Mouse (Mus musculus): ENCODE measurements around the gene Wdr63.

The Wdr63 gene

DNA sequence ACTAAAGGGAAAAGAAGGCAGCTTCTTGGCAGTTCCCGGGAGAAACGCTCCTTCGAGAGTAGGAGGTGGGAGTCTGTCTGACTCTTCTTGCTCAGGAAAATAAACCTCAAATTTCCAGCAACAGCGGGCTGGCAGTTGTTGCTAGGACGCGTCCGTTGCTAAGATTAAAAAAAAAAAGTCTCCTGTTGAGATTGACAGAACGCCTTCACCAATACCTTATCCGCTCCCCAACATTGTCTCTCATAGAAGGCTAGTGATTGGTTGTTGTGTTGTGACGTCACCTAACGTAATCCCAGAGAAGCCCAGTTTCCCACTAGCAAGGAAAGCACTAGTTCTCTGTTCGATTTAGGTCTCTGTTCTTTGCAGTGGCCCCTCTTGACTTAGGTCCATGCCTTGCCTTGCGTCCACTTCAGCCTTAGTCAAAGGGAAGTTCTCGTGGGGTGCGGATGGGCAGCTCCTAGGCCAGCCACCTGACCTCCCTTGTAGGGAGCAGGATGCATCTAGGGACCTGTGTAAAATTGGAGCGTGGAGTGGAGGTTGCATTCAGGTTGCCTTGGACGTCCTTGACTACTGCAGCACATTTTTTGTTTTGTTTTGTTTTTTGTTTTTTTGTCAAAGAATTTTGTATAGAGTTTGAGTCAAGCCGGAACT lies at the start of gene Wdr63:
Wdr63 (minus strand) TSS at position 210 of the 651 bp plus-strand sequence.
- DNase-seq: peak; percentile 44

DNA sequence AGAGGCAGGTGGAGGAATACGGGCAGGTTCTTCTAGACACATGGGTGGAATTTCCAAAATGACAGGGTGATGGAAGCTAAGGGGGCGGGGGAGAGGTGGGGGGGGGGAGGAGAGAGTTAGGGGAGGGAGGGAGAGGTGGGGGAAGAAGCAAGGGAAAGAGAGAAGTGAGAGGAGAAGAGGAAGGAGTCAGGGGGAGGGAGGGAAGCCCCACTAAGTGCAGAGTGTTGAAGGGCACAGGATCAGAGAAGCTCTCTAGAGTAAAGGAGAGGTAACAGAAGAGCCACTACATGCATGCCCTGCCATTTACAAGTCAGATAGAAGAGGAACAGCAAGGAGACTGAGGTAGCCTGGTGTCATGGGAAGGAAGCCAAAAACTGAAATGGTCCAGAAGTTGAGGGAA lies 48.9 kb upstream of the Wdr63 start:
- no peak for DNase-seq

DNA sequence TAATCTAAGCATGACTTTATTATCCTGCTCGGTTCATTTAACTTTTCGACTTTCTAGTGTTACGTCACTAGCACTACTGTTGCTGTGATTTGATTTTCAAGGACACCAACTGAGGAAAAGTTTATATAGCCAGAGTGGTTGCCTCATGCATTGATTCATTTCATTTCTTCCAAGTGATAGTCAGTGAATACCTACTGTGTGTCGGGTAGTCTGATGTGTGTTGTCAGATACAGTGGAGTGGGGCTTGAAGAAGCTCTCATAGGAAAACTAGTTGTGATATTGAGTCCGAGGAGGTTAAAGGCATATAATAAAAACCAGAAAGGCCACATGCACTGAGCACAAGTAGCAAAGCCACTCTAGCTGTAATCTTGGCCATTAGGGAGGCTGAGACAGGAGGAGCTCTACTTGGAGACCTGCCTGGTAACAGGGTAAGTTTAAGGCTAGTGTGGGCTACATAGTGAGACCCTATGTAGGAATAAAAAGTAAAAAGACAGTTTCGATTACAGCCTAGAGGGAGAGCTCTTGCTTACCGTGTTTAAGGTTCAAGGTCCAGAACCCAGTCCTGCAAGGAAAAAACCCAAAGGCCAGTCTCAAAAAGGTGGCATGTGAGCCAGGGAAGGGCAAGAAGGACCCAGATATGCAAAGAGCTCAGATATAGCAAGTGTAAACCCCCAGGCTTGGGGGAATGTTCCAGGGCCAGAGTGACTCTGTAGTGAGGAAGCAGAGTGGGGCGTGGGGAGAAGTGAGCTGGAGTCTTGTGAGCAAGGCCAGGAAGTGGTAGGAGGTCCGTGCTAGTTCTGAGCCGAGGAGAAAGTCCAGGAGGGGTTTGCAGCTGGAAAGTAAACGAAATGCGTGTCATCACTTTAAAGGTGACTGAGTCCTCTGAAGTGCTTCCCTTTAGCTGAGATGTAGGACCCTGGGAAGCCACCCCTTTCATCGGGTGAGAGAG lies 48.0 kb upstream of the Wdr63 start:
- no peak for DNase-seq

DNA sequence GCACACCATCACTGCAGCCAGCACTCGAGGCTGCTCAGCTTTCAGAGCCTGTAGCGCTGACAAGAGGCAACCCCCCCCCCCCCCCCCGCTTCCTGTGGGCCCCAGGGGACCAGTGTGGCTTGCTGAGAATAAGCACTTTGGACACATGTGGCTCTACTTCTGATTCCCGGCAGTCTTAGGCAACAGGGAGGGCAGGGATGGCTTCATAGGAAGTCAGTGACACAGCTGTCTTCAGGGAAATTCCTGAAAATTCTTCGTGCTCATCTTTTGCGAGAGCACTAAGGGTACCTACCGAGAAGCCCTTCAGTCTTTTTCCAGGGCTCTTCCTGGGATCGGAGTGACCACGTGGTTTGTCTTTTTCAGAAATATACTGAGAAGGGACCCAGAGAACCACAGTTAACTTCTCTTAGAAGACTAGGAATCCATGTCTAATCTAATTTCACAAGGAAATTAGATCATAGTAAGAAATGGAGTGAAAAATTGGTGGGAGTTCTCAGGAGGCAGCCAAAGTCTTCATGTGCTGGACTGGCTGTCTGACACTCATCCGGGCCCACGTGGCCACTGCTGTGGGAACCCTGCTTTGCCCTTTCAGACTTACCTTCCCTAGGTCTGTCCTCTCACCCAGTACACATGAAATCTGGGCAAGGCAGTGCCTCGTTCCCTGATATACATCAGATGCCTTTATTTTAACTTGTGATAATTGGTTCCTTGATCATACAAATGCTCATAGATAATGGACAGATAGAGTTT lies 46.1 kb upstream of the Wdr63 start:
- DNase-seq: no peak

DNA sequence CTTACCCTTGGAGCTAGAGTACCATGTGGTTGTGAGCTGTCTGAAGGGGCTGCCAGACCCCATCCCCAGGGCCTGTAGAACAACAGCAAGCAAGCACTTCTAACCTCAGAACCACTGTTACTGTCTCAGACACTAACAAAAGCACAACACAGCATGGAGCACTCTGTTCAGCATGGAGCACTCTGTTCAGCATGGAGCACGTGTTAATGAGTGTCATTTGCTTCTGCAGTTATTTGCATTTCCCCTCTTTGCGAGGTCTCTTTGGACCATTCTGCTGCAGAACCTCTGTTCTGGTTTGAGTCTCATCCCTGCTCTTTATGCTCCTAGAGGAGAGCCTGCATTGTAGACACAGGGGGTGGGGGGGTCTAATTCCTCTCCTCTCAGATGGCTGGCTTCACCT lies 45.0 kb upstream of the Wdr63 start:
- DNase-seq: no peak

DNA sequence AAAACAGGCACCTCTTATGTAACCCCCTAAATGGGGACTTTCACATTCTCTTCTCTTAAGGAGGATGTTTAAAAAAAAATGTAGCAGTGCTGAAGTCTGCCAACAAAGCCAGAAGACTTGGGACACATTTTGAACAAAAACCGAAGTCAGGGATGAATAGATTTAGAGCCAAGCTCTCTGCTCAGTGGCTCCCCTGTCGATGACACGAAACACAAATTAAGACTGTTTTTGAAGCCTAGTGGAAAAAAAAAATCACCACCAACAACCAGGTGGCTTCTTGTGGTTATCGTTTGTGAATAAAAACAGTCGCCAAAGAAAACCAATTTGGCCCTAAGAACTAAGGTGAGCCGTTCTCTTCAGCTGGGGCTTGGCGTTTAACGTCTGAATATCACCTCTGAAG lies 44.4 kb upstream of the Wdr63 start:
- DNase-seq: no peak

DNA sequence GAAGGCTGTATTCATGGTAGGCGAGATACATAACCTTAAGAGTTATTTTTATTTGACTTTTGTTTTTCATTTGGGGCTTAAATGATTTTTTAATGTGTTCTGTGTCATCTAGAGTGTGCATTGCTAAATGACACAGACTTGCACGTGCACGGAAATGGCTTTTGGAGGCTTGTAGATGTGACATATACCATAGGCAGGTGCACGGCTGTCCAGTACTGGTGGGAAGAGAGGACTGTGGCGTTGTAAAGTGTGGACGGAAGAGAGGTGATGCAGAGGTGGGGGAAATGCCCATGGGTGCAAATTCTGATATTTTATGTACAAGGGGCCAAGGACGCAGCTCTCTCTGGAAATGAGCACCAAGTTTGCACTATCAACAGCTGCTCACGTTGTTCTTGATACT lies 43.8 kb upstream of the Wdr63 start:
- no peak for DNase-seq

DNA sequence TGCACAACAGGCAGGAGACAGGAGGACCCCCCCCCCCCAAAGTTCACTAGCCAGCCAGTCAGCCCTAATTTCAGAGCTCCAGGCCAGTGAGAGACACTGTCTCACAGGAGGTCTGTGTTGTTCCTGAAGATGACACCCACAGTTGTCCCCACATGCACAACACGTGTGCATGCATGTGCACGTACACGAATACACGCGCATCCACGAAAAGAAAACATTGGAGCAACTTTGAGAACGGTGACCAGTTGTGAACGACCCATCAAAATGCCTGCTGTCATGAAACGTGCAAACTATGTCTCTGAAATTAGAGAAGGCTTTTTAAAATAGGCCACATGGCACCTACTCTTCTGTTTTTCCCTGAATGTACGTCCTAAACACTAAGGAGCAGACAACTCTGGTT lies 43.4 kb upstream of the Wdr63 start:
- DNase-seq: no peak

DNA sequence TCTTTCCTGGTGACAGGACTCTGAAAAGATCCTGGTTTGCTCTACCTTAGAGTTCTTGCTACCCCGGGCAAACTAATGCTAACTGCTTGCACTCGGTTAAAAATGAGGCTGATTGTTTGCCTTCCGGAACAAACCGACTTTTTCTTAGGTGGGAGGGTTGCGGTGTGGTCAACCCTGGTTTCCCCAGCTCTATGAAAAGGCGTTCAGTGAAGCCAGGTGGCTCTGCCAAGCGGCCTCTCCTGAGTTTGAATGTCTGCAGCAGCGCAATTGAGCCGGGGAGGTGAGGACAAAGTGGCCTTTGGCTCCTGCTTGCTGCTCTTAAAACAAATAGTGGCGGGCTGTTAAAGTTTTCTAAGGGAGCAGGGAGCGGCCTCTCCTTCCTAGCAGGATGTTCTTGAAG lies 42.6 kb upstream of the Wdr63 start:
- no peak for DNase-seq

DNA sequence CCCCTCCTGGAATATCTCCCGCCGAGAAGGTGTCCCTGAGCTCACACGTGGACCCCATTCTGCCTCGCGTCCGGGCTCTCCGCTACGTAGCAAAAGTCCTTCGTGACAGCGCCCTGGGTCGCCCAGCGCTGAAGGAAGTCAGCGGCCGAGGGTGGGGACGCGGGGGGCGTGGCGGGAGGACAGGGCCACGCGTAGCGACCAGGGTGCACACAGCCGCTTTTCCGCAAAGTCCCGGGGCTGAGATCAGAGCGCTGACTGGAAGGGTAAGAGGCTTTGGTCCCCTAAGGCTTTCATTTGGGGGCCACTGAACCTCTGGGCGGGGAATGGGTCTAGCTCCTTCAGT lies 42.1 kb upstream of the Wdr63 start:
- no peak for DNase-seq

DNA sequence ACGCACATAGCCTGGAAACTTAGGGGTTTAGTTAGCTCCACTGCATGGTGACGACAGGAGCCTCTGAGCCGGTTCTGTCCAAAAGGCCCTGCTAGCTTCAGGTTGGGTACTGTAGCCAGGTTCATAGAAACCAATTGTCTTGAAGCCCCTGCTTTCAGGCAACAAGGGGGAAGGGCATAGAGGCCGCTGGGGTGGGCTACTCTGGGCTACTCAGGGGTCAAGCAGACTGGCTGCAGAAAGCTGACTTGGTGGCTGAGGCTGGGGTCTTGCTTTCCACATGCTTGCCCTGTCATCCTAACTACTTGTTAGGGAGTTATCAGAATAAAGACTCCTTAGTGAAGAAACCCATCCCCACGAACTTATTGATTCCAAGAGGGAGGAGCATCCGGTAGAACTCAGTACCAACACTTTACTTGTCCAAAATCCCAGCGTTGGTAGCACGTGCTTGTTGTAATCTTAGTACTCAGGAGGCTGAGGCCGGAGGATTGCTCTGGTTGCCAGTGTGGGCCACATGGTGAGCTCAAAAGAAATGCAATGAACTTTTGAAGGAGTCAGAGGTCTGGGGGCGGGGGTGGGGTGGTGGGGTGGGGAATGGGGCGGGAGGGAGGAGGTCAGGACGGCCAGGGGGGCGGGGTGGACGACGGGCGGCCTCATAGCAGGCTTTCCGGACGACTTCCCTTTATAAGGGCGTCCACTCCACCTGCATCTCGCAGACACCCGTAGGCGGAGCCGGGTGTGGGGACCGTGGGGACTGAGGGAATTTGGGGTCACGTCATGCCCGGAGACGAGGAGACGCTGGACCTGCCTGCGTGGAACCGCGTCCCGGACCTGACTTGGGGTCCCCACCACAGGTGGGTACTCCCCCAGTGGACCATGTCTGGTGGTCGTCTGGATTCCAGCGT lies 41.5 kb upstream of the Wdr63 start, which contains the start of gene Mcoln2:
Mcoln2 (plus strand) TSS at position 678 of the 902 bp plus-strand sequence.
- DNase-seq: no peak

DNA sequence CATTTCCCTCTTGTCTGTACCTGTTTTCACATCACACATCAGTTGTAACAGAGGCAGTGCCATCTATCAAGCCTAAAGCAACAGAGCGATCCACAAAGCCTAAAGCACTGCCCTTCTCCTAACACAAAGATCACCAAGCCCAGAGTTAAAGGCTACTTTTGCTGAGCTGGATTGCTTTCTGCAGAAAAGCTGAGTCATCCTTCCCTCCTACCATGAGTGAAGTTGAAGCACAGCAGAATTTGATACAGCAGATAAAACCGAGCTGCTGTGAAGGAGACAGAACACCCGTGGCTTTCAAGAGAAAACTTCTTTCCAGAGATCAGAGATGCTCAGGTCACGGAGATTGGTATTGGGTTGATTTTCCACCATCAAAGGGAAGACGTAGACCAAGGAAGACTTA lies 38.2 kb upstream of the Wdr63 start:
- no peak for DNase-seq

DNA sequence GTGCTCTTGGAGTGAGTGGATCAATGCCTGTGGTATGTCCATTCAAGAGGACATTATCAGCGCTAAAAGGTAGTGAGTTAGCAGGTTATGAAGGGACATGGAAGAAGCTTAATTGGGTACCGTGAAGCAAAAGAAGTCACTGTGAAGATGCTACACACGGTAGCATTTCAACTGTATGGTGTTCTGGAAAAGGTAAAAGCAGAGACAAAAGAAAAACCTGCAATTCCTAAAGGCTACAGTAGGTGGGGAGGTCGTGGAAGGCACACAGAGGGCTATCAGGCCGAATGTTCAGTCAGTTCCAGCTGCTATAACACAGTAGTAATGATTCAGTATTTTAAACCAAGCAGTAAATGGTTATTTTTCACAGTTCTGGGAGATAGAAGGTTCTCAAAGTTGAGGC lies 37.6 kb upstream of the Wdr63 start:
- no peak for DNase-seq

DNA sequence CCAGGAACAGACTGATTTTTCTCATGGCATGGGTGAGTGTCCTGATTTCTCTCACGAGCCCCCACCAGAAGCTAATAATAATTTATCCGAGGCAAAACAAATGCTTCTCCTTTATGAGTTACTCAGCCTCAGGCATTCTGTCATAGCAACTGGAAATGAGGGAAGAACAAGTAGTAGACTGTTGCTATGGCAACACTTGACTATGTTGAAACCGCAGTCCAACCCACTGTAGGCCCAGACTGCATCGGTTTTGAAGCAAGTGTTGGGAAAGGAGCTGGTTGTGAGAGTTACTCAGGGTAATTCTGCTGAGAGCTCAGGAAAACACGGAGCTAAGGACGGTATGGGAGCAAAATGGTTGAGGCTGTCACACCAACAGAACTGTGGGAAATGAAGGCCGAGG lies 34.6 kb upstream of the Wdr63 start:
- DNase-seq: no peak

DNA sequence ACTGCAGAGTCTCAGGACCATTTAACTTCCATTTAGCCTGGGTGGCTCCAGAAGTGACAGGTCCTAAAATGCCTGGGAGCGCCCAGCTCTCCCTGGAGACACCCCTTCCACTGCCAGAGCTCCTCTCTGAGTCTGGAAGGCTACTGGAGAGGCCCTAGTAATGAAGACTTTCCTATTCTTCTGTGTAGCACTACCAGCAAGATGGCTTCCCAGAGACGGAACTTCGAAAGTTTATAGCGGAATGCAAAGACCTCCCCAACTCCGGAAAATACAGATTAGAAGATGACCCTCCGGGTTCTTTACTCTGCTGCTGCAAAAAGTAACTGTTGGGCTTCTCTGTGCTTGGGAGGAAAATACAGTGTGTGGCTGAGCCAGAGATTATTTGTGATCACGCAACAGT lies 32.3 kb upstream of the Wdr63 start:
- DNase-seq: no peak

DNA sequence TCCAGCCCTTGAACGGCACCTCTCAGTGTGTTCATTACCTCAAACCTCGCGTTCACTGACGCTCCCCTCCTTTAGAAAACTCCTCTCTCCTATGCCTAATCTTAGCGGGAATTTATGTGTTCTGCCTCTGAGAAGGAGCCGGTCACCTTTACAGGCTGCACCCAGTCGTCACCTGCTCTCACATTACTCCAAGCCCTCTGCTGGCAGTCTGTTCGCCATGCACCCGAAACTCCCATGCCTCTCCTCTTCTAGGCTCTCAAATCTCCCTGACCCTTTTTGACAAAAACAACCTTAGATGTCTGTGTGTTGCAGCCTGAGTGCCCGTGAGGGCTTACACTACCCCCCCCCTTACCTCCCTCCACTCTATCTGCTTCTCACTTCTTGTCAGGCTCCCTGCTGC lies 28.5 kb upstream of the Wdr63 start:
- DNase-seq: no peak

DNA sequence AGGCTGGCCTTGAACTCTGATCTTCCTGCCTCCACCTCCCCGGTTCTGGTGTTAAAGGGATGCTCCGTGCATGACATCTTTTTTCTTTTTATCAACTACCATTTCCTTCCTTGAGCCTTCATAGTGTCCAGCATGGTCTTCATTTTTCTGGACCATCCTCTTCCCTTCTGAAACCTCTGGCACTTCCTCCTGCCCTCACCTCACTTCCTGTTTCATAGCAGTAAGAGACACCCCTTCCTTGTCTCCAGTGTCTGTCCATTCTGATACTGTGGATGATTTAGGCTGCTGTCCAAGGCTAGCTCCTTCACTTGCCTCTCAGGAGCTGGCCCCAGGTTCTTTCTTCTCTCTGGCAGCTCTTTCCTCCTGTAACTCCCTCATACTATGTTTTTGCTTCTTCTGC lies 27.5 kb upstream of the Wdr63 start:
- DNase-seq: no peak

DNA sequence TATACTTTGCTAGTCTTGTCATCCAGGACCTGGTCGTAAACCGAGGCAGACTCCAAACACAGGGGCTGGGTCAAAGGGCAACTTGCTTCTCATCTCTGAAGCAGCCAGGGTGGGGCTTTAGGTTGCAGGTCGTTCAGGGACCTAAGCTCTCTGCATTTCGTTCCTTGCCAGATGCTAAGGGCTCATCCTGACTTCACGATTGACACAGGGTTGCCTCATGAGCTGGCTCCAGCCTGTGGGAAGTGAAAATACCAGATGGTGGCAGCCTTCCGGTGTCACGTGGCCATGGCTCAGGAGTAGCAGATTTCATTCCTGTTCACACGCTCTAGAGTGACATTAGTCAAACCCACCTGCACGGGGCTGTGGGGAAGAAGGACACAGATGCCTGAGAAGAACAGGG lies 26.9 kb upstream of the Wdr63 start:
- no peak for DNase-seq

DNA sequence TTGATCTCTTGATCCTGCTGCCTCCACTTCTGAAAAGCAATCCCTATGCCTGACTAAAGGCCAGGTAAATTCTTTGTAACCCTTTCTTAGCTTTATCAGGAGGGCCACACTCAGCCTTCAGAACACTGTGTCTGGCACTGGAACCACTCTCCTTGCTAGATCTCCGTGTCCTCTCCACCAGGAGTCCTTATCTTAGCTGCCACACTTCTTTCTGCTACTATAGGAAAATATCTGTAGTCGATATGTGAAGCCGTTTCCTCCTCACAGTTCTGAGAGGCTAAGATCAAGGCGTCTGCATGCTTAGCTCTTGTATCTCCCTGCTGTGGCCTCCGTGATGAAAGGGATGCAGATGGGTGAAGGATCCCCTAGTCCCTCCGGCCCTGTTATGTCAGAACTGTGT lies 19.3 kb upstream of the Wdr63 start:
- no peak for DNase-seq

DNA sequence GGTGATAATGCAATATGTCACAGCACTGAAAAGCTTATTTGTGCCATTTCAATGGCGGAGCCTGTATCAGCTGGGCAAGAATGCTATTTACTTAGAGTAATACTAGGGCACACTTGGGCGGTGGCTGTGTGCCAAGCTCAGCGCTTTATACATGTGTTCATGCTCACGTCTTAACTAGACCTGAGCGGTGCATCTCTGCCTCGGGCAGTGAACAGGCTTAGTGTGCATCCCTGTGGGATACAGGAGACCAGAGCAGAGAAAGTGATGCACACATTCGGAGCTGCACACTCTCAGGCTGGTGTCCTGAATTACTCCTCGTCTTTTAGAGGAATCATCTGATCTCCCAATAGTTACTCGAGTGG lies 15.5 kb upstream of the Wdr63 start:
- DNase-seq: no peak

DNA sequence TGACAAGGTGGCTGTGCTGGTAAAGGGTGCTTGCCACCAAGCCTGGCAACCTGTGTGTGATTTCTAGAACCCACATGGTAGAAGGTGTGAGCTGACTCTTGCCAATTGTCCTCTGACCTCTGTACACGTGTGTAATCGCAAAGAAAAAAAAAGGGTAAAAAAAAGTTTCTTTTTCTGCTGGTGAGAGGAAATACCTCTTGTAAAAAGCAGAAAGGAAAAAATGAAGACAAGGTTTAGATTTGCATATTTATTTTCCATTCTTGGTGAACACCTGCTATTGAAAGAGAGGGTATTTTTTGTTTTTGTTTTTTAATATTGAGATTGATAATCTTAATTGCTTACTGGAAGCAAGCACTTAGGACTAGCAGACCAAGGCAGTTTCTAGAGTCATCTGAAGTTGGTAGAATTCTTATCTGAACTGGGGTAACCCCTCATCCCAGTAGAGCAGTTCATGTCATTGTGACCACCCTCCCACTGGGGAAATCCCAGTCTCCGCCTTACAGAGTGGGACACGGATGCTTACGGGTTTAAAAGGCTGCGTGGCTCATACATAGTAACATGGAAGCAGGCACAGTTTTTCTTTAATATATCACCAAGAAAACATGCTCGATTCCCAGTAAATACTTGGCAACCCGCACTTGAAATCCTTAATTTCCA lies 15.0 kb upstream of the Wdr63 start:
- DNase-seq: no peak

DNA sequence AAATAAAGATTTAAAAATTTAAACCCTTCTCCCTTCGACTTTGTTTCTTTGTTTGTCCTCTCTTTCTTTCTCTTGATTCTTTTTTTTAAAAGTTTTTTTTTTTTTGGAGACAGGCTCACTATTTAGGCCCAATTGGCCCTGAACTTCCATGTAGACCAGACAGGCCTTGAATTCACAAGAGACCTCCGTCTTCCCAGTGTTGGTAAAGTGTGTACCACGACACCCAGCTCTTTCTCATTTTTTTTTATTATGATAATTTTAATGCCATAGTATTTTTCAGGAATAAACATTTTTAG lies 14.1 kb upstream of the Wdr63 start:
- no peak for DNase-seq

All from right cerebral cortex, postnatal 14 days (tissue).